Mouse (Mus musculus) cerebellum, adult 9-11 months (tissue): Measurements from ENCODE around the gene Nmnat3.
"Not testable (repeated sequence)": the region's sequence is repeated elsewhere in the genome, so short reads cannot be mapped to it uniquely, and the experiment has no call there.

ENCODE experiments used
- DNase-seq: peaks from one replicate; pipeline ENCODE4 v3.0.0; 2022

Nmnat3 gene

DNA sequence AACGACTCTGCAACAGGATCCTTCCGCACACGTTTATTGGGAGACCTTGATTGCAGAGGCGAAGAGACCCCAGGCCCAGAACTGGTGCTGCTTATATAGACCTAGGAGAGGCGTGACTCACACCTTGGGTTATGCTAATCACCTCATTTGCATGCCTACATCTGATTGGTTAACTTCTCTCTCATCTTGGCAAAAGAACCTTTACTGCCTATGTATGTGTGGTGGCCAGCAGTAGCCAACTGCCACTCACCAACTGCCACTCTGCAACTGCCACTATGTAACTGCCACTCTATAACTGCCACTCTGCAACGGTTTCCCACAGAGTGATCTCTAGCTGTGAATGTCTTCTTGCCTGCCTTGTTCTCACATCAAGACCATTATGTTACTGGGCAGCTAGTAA, at the start of gene Nmnat3:
Gene Nmnat3 (plus strand): TSS at position 301 of the 400 bp plus-strand sequence.
- not testable (repeated sequence) for DNase-seq

- peak; percentile 12 for DNase-seq
Measured at GRCm38 (mm10) chr9:98243481-98243880, 43.8 kb upstream of the Nmnat3 start.

GRCm38 (mm10) chr9:98244223-98244622, 43.0 kb upstream of the Nmnat3 start:
- peak; percentile 87 for DNase-seq

- no peak for DNase-seq
Measured at GRCm38 (mm10) chr9:98245226-98245625, 42.0 kb upstream of the Nmnat3 start.

DNA sequence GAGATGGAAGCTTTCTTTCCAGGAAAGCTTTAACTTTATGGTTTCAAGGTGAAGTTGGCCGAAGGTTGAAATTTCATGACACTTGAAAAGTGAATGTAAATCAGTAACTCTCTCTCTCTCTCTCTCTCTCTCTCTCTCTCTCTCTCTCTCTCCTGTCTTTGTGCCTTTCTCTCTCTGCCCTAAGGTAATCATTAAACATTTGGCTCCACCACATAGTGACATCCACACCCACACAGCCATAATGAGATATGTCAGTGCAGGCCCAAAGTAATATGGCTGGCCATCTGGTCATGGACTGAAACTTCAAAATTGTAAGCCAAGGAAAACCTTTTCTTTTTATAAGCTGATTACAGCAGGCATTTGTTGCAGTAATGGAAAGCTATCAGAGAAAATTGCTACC, 40.9 kb upstream of the Nmnat3 start:
- DNase-seq = no peak

GRCm38 (mm10) chr9:98260210-98260609, 27.0 kb upstream of the Nmnat3 start:
- no peak for DNase-seq

DNA sequence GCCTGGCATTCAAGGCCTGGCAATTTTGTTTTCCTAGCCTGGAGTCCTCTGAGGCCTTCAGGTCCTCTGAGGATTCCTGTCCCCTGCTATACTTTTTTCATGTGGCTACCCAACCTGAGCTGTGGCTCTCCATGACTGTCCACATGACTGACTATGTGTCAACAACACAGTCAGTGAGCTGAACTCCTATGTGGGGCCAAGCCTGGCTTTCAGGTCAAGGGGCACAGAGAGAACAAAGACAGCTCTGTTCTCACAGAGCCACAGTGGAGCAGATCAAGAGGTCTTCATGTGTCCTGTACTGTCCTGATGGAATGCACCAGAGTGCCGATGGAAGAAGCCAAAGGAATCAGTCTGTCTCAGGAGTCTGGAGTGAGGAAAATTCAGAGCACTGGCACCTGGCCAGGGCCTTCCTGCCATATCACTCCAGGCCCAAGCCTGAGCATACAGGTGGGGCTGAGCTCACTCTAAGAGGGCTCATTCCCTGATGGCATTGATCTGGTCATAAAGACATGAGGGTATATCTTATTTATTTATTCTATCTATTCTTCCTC, 25.7 kb upstream of the Nmnat3 start:
- no peak for DNase-seq

GRCm38 (mm10) chr9:98264916-98265315, 22.3 kb upstream of the Nmnat3 start:
- no peak for DNase-seq

- DNase-seq = no peak
Measured at GRCm38 (mm10) chr9:98272734-98273133, 14.5 kb upstream of the Nmnat3 start.

DNA sequence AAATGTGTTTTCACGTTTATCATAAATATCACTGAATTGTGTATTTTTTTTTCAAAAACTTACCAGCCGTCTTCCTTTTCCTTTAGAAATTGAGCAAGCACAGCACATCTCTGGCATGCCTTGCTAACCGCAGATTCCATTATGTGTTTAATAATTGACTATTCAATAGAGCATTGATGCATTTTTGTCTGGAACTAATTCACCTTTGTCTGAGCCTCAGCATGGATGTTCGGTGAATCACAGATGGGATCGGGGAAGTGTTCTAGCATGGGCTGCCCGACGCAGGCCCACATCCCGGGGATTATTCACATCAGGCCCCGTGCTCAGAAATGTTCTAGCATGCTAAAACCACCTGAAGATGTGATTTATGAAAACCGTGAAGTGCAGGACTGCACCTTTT, 12.2 kb upstream of the Nmnat3 start:
- DNase-seq = no peak

GRCm38 (mm10) chr9:98280162-98280561, 7.1 kb upstream of the Nmnat3 start:
- no peak for DNase-seq

DNA sequence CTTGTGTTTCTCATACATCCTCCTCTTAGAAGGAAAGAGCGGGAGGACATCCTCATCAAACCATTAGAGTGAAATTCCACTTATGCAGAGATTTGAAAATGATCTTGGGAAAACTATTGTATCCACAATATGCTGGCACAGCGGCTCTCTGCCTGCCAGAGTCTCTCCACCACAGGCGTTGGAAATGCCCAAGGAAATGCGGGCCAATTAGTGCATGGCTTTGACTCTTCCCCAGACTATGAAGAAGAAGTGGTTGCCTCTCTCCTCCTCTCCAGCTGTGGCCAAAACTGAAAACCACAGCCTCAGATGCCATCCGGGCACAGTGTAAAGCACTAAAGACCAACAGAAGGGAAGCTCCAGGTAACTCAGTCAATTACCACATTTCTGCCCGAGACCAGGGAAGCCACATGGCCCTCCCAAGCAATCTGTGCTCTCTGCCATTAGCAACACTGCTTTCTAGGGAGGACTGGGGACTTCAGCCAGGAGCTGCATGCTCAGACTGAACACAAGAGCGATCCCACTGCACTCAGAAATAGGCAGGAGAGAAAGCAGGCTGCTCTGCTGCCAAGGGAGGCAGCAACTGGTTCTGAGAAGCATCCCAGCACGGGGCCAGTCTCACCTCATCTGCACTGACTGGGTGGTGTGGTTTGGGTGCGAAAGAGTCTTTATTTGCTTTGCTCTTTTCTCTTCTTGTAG, 1.5 kb upstream of the Nmnat3 start:
- peak; percentile 9 for DNase-seq

DNA sequence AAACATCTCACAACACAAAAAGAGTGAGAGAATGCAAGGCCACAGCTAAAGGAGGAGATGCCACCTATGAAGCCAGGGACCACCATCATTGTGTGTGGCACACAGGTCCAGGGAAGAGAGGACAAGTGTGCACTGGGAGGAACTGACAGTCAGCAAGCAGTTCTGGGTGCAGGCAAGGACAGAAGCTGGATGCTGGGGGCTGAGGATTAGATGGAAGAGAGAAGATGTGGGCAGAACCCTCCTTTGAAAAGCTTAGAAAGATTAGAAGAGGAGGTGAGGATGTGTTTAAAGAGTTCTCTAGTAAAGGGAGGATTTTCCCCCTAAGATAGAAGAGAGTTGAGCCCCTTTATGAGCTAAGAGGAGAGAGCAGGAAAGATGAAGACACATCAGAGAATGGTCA, 2.4 kb downstream of the Nmnat3 start:
- no peak for DNase-seq

- no peak for DNase-seq
Measured at GRCm38 (mm10) chr9:98290591-98290990, 3.4 kb downstream of the Nmnat3 start.

DNA sequence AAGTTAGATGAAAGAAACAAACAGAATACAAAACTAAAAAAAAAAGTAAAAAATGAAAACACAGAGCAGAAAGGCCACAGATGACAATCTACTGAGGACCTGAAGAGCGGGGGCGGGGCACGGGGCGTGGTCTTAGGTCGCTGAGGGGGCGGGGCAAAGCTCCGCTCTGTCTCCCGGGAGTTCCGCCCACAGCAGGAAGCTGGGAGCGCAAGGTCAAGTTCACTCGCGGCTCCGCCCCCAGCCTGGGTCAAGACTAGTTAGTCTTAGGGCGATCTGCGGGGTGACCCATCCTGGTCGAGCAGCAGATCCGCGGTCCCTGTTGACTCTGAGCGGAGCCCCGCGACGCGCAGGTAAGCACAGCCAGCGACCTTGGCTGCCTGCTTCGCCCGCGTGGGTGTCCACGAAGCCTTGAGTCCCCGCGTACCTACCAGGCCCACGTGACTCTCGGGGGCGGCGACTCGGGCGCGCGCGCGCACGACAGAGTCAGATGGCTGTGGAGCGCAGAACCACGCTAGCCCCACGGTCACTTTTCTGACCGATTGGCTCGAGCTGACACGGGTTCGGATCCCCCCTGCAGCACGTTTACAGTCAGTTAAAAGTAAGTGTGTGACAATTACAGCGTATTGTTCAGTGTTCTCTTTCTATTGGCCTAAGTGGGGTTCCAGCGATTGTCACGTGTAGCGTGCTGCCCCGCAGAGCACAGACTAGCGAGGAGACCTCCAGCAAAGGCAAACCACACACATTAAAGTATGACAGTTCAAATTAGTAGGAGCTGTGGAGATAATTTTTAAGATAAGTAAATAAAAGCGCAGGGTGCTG, 9.4 kb downstream of the Nmnat3 start:
- DNase-seq = peak; percentile 79

DNA sequence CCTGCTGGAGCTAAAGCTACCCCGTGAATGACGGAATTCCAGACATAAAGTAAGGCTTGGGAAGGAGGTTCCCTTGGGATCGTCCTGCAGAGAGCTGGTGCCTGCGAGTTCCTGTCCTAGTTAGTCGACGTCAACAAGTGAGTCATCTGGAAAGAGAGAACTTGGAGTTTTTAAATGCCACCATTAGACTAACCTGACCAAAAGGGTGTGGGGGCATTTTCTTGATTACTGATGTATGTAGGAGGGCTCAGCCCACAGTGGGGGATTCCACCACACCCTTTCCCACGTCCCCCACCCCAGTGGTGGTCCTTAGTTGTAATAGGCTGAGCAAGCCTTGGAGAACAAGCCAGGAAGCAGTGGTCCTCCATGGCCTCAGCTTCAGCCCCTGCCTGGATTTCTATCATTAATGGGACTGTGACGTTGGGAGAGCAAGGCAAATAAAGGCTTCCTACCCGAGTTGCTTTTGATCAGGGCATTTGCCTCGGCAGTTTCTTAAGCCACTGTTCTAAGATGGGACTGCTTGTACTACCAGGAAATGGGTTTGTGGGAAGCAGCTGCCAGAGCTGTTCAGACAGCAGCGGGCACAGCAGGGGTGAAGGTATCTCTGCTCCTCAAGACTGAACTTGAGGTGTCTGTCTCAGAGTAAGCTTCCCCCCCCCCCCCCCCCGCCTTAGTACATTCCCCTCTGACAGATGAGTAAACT, 10.2 kb downstream of the Nmnat3 start:
- DNase-seq = peak; percentile 14

- no peak for DNase-seq
Measured at GRCm38 (mm10) chr9:98297937-98298595, 10.8 kb downstream of the Nmnat3 start.

DNA sequence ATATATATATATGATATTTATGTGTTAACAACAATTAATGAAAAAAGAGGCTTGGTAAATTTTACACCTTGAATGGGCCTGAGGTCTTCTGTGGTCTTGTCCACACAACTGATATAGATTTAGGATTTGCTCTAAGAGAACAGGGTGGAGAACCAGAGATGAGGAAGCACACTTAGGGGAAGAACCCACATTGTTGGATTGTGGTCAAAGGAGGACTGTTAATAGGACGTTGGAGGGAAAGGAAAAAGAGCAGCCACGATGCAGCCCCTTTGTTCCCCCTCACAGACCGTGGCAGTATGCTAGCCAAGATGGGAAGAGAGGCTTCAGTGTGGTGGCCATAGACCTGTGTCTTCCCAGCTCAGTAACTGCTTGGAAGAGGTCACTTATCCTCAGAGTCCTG, 11.5 kb downstream of the Nmnat3 start:
- no peak for DNase-seq

- DNase-seq = no peak
Measured at GRCm38 (mm10) chr9:98299235-98299634, 12.0 kb downstream of the Nmnat3 start.

- no peak for DNase-seq
Measured at GRCm38 (mm10) chr9:98300582-98300981, 13.3 kb downstream of the Nmnat3 start.

- DNase-seq = no peak
Measured at GRCm38 (mm10) chr9:98307011-98307410, 19.8 kb downstream of the Nmnat3 start.

DNA sequence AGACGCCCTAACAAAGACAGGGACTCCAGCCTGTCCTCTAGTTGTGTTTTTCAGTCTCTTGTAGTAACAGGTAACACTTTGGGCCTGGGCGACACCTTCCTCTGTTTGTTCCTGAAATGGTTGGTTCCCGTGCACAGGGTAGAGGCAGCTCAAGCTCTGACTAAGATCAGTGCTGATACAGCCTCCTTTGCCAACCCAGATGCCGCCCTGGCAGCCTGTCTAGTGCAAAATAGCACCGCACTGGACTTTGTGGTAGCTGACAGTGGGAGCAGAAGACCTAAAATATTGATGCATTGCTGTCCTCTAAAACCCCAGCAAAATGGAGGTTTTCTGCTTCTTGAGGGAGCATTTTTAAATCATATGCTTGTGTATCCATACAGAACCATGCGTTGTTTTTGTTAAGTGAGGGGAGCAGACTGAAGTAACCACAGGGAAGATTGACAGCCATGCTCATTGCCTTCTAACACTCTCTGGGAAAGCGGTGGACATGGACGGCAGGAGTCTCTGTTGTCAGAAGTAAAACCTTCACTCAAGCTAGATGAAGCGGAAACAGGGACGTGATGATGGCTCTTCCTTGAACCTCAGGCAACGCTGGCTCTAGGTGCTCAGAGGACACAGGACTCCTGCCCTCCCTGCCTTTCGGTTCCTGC, 24.2 kb downstream of the Nmnat3 start:
- DNase-seq = no peak
